Mouse (Mus musculus) G1E (cell line): ENCODE results near the gene Samhd1. TPM values are rescaled to one million over a fixed set of nuclear protein-coding genes. Genes with fewer than 3 reads are reported as not detected.

Experiments used
- ATAC-seq: 2 replicates; pipeline ENCODE4 v1.8.0; 2016; ENCODE audit warnings: mild to moderate bottlenecking; ENCODE audit not compliant: insufficient number of reproducible peaks, poor library complexity, low FRiP score, severe bottlenecking; ENCODE audit errors: extremely low read depth
- DNase-seq: peaks from one replicate; pipeline ENCODE4 v3.0.0; 2012; ENCODE audit warnings: low spot score
- H3K27me3 ChIP-seq: 2 replicates; pipeline ENCODE4 v1.6.1; 2012; ENCODE audit warnings: mild to moderate bottlenecking, low read length, inconsistent platforms; ENCODE audit not compliant: insufficient read depth
- H3K36me3 ChIP-seq: replicated peaks from 2 replicates; pipeline ENCODE3; 2012; ENCODE audit warnings: mild to moderate bottlenecking, inconsistent platforms
- H3K4me1 ChIP-seq: 2 replicates; pipeline ENCODE4 v1.6.1; 2012; ENCODE audit warnings: low read depth, low read length, inconsistent platforms, mixed read lengths; ENCODE audit not compliant: insufficient read depth
- H3K4me3 ChIP-seq: 2 replicates; pipeline ENCODE4 v1.5.1; 2012; ENCODE audit warnings: low read depth, mild to moderate bottlenecking, inconsistent platforms, low read length, moderate library complexity, mixed read lengths
- H3K9me3 ChIP-seq: replicated peaks from 2 replicates; pipeline ENCODE4 v1.6.1; 2012; ENCODE audit warnings: inconsistent platforms
- CTCF ChIP-seq: IDR thresholded peaks from 2 replicates; pipeline ENCODE4 v1.5.1; 2012; ENCODE audit warnings: low read depth, low read length, inconsistent platforms, mixed read lengths
- GATA1 ChIP-seq: IDR thresholded peaks from 2 replicates; pipeline ENCODE4 v1.6.1; 2012; ENCODE audit warnings: borderline replicate concordance, low read length, inconsistent platforms, mixed read lengths
- GATA2 ChIP-seq: IDR thresholded peaks from 2 replicates; pipeline ENCODE4 v1.6.1; 2012; ENCODE audit warnings: low read depth, low read length, inconsistent platforms, borderline replicate concordance
- POLR2AphosphoS5 ChIP-seq: IDR thresholded peaks from 2 replicates; pipeline ENCODE4 v1.6.1; 2012; ENCODE audit warnings: low read depth, low read length, inconsistent platforms; ENCODE audit not compliant: insufficient replicate concordance
- TAL1 ChIP-seq: conservative IDR thresholded peaks from 2 replicates; pipeline ENCODE4 v1.6.1; 2012; ENCODE audit warnings: low read depth, low read length, inconsistent platforms, mixed read lengths
- polyA plus RNA-seq: library from polyadenylated mRNA; stranded (reverse); fragments of >175 nt; gene quantifications from 2 replicates; pipeline ENCODE4 v1.2.3, GENCODE M21; 2012
- total RNA-seq, 2 experiments: library from RNA; stranded (forward) in 1 of 2; stranded (reverse) in 1 of 2; fragments of 200-1000 nt in 1 of 2; fragments of >200 nt in 1 of 2; fragmentation: Nextera tagmentation in 1 of 2; gene quantifications; 2 replicates each; pipeline ENCODE4 v1.2.3; 2014 to 2017

Samhd1 gene
- total and polyA plus RNA-seq, 3 experiments, result 23.6 to 153 (median 109) TPM

DNA sequence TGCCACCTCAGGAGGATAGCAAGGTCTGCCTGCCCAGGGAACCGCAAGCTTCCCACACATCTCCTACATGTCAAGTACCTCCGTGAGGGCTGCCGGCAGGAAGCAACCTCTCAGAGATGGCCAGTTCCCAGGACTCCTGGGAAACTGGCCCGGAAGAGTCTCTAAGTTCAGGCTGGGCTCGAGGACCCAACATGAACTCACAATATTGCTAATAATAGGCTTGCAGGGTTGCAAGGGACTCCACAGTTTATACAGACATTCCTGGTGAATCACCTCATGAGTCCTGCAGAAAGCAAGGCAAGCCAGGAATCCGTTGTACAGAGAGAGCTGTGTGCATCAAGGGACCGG is 69.2 kb downstream of the Samhd1 start:
- TF ChIP-seq POLR2AphosphoS5, result no peak
- TF ChIP-seq GATA1, result no peak
- peaks cover 10% of the 10 kb centered on the region for H3K4me1 ChIP-seq
- peaks cover 82% of the 10 kb centered on the region for H3K27me3 ChIP-seq
- no peaks in the 10 kb centered on the region for H3K36me3 ChIP-seq
- DNase-seq (no peak), ATAC-seq (no peak)
- H3K9me3 ChIP-seq, result no peaks in the 10 kb centered on the region
- no peak overlapping the region for H3K4me3 ChIP-seq

DNA sequence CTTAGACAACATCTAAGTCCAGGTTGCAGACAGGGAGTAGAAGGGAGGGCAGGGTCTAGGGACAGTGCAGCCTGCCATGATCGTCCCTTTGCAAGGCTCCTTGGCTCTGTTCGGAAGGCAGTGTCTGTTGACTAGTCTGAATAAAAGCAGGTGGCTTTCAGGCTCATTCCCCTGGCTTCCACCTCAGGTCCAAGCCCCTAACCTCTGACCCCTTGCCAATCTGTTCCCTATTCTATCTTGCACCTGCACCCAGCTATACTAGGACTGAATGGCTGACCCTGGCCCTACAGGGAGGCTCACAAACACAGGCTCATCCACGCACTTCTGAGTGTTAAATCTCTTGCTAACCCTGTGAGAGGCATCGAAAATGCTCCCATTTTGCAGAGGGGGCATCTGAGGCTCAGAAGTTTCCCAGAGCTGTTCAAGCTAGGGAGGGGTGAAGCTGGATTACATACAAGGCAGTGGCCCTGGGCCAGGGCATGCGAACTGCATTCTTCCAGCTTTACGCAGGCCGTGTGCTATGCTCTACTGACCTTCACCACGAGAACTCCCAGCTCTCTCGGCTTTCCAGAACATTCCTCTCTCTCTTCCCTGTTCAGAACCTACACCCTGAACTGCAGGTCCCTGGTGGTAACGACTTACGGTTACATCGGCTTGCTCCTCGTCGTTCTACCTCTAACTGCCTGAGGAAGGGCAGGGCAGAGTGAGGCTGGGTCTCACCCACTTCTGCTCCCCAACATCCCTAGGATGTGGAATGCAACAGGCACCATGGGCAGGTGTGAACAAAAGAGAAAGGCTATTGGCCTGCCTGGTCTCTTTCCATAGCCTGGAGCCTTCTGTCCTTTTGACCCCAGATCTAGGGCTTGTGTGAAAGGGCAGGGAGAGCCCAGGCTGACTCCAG is 69.8 kb downstream of the Samhd1 start:
- Histone ChIP-seq H3K27me3 (peaks cover 82% of the 10 kb centered on the region), H3K36me3 (no peaks in the 10 kb centered on the region), H3K9me3 (no peaks in the 10 kb centered on the region), H3K4me3 (no peak overlapping the region), H3K4me1 (peaks cover 6% of the 10 kb centered on the region)
- DNase-seq, result no peak
- no peak for TF ChIP-seq POLR2AphosphoS5
- no peak for TF ChIP-seq TAL1
- TF ChIP-seq GATA2, result no peak
- no peak for TF ChIP-seq CTCF
- no peak for TF ChIP-seq GATA1
- no peak for ATAC-seq

DNA sequence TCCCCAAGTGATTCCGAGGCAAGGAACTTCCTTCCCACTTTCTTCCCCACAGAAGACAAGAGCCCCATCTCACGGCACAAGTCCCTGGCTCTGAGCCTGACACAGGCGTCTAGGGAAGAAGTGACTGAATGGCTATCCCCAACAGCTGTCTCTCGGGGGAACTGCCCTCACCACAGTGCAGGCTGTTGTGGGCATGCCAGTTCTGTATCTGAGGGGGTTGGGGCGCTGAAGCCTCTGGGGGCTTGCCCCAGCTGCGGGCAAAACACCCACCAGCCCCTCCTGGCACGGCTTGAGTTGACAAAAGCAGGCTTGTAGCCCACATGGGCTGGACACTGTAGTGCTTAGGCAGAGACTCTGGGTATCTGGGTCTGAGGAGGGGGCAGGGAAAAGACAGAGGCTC is 70.9 kb downstream of the Samhd1 start:
- ATAC-seq, result no peak
- TF ChIP-seq CTCF, result no peak
- TF ChIP-seq GATA1, result no peak
- TF ChIP-seq TAL1, result no peak
- TF ChIP-seq GATA2, result no peak
- no peak for TF ChIP-seq POLR2AphosphoS5
- Histone ChIP-seq H3K9me3 (no peaks in the 10 kb centered on the region), H3K27me3 (peaks cover 83% of the 10 kb centered on the region), H3K4me3 (no peak overlapping the region), H3K36me3 (no peaks in the 10 kb centered on the region), H3K4me1 (peaks cover 6% of the 10 kb centered on the region)
- no peak for DNase-seq

- Histone ChIP-seq H3K4me3 (no peak overlapping the region), H3K27me3 (peaks cover 85% of the 10 kb centered on the region), H3K36me3 (no peaks in the 10 kb centered on the region), H3K4me1 (peaks cover 12% of the 10 kb centered on the region), H3K9me3 (no peaks in the 10 kb centered on the region)
- no peak for DNase-seq
- no peak for TF ChIP-seq GATA1
- TF ChIP-seq GATA2, result no peak
- TF ChIP-seq POLR2AphosphoS5, result no peak
- no peak for TF ChIP-seq CTCF
- no peak for TF ChIP-seq TAL1
- ATAC-seq, result 0 out of 2 replicates have a peak, but pooled peaks have one; percentile 8
These were observed 71.8 kb downstream of the Samhd1 start for GRCm38 (mm10) chr2:157063241-157063700.

- H3K9me3 ChIP-seq, result no peaks in the 10 kb centered on the region
- TF ChIP-seq CTCF (no peak), TAL1 (no peak), GATA2 (no peak), GATA1 (no peak), POLR2AphosphoS5 (no peak)
- H3K36me3 ChIP-seq, result no peaks in the 10 kb centered on the region
- peaks cover 81% of the 10 kb centered on the region for H3K27me3 ChIP-seq
- no peak for DNase-seq
- peaks cover 12% of the 10 kb centered on the region for H3K4me1 ChIP-seq
- ATAC-seq, result no peak
- no peak overlapping the region for H3K4me3 ChIP-seq
These were observed 74.3 kb downstream of the Samhd1 start for GRCm38 (mm10) chr2:157060557-157061305.

DNA sequence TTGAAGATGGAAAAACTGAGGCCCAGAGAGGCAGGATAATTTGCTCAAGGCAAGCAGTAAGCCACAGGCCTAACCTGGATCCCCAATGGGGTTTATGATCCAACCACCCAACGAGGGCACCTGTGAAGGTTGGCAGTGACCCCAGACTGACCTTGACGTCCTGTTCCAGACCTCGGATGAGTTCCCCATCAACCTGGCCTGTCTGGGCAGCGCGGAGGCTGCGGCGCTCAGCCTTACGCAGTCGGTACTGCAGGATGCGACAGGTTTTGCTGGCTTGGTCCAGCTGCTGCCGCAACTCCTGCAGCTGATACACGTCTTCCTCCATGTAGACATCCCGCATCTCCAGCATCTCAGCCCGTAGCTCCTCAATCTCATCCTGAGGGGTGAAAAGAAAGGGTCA is 75.0 kb downstream of the Samhd1 start:
- H3K27me3 ChIP-seq, result peaks cover 78% of the 10 kb centered on the region
- DNase-seq, result no peak
- ATAC-seq, result no peak
- no peaks in the 10 kb centered on the region for H3K36me3 ChIP-seq
- H3K4me1 ChIP-seq, result peaks cover 12% of the 10 kb centered on the region
- H3K4me3 ChIP-seq, result no peak overlapping the region
- no peaks in the 10 kb centered on the region for H3K9me3 ChIP-seq
- no peak for TF ChIP-seq CTCF
- TF ChIP-seq TAL1, result no peak
- no peak for TF ChIP-seq GATA1
- TF ChIP-seq GATA2, result no peak
- TF ChIP-seq POLR2AphosphoS5, result no peak
